Comparison of ENCODE assay signal across 24 mouse cellular contexts in genomic region chr5:91813547-91814416, GRCm38 (mm10).
DNase-seq lines count a peak whose midpoint lies in the region; ATAC-seq and TF ChIP-seq lines count a peak whose summit lies in the region.
"Had no signal": no experiment of that assay in that cellular context is flagged by ENCODE, and none has a peak within 500 bp of the region (broad histone marks: within the 10 kb centered on the region; RNA-seq: fewer than 3 reads in every experiment).

No protein-coding gene starts in this region.

- 53% methylated on average over 5 of the region's 5 CpGs for WGBS in liver, embryonic 11.5 days
- 90% methylated on average over 5 of the region's 5 CpGs for WGBS in midbrain, embryonic 11.5 days
- 85% methylated on average over 5 of the region's 5 CpGs for WGBS in midbrain, embryonic 16.5 days
- 33% methylated on average over 5 of the region's 5 CpGs for WGBS in liver, embryonic 14.5 days (ENCODE audit: insufficient replicate concordance)

- no peak overlapping the region; the same call in 1 of the 2 replicates for H3K27ac ChIP-seq in liver, embryonic 11.5 days (ENCODE audit: low read depth, low read length)
- no peak overlapping the region for H3K27ac ChIP-seq in midbrain, embryonic 11.5 days (ENCODE audit: low read depth, low read length)
- no peak overlapping the region for H3K27ac ChIP-seq in midbrain, embryonic 16.5 days (ENCODE audit: low read length)
- H3K27ac ChIP-seq in liver, embryonic 14.5 days, result no peak overlapping the region
- H3K27ac ChIP-seq: embryonic facial prominence, embryonic 12.5 days; embryonic facial prominence, embryonic 15.5 days; forebrain, embryonic 15.5 days; heart, embryonic 15.5 days; hindbrain, embryonic 14.5 days; hindbrain, postnatal 0 days had no signal

- DNase-seq in liver, embryonic 11.5 days (ENCODE audit: low spot score), result no peak
- DNase-seq in liver, result no peak
- peak; percentile 76 for DNase-seq in midbrain, embryonic 11.5 days (ENCODE audit: low spot score, missing footprints)
- DNase-seq in liver, embryonic 14.5 days (ENCODE audit: low read depth in 3 of 3, low spot score in 3 of 3), result no peak
- DNase-seq in urinary bladder, postnatal 36 days (ENCODE audit: low spot score in 2 of 2), result no peak
- DNase-seq in cerebellum, adult 11 months, result no peak
- DNase-seq: adrenal gland, adult 2 months; adrenal gland, postnatal 14 days; cerebellum, adult 18-20 months; cerebellum, adult 9-10 months; cerebellum, postnatal 14 days; gastrocnemius, postnatal 25 days; heart, adult 18-20 months; heart, postnatal 10 days; heart, postnatal 4 days had no signal

- no peak for ATAC-seq in liver, embryonic 11.5 days (replicated peaks; ENCODE audit: low FRiP score)
- ATAC-seq in midbrain, embryonic 11.5 days (ENCODE audit: low FRiP score), result no peak
- ATAC-seq in midbrain, embryonic 16.5 days, result no peak
- ATAC-seq in liver, embryonic 14.5 days (ENCODE audit: insufficient read depth), result 0 out of 2 replicates have a peak, but pooled peaks have one; percentile 13
- ATAC-seq in megakaryocyte-erythroid progenitor cell, adult 5-6 weeks (replicated peaks; ENCODE audit: low FRiP score, low TSS enrichment, poor library complexity, severe bottlenecking), result peak; percentile 52
- ATAC-seq: forebrain, embryonic 15.5 days; hindbrain, postnatal 0 days had no signal

- peaks cover 8% of the 10 kb centered on the region for H3K4me1 ChIP-seq in liver, embryonic 11.5 days (replicated peaks; ENCODE audit: control insufficient read depth, insufficient read depth, low read length)
- peaks cover 6% of the 10 kb centered on the region for H3K4me1 ChIP-seq in midbrain, embryonic 11.5 days (ENCODE audit: control insufficient read depth, insufficient read depth, low read length)
- H3K4me1 ChIP-seq in midbrain, embryonic 16.5 days (ENCODE audit: control insufficient read depth, insufficient read depth, low read length), result peaks cover 2% of the 10 kb centered on the region; the same call in 1 of the 2 replicates
- peaks cover 0 to 5% of the 10 kb centered on the region in 2 experiments; a peak in 2 of 4 replicates for H3K4me1 ChIP-seq in liver, embryonic 14.5 days (replicated peaks; ENCODE audit: control insufficient read depth in 2 of 2, insufficient read depth in 2 of 2, low read length in 1 of 2)
- H3K4me1 ChIP-seq: embryonic facial prominence, embryonic 15.5 days; heart, embryonic 12.5 days; heart, embryonic 15.5 days had no signal

- H3K4me2 ChIP-seq in liver, embryonic 11.5 days, result peak overlapping the region; percentile 28
- H3K4me2 ChIP-seq in midbrain, embryonic 11.5 days, result no peak overlapping the region
- no peak overlapping the region for H3K4me2 ChIP-seq in midbrain, embryonic 16.5 days (ENCODE audit: low read length)
- H3K4me2 ChIP-seq in liver, embryonic 14.5 days (ENCODE audit: low read depth), result no peak overlapping the region
- H3K4me2 ChIP-seq: embryonic facial prominence, embryonic 12.5 days; embryonic facial prominence, embryonic 15.5 days; forebrain, embryonic 15.5 days; heart, embryonic 12.5 days; heart, embryonic 15.5 days; hindbrain, embryonic 14.5 days had no signal

- H3K36me3 ChIP-seq in liver, embryonic 11.5 days (ENCODE audit: control insufficient read depth, insufficient read depth, low read length), result no peaks in the 10 kb centered on the region
- no peaks in the 10 kb centered on the region for H3K36me3 ChIP-seq in midbrain, embryonic 11.5 days (ENCODE audit: control insufficient read depth, insufficient read depth, low read length)
- H3K36me3 ChIP-seq in midbrain, embryonic 16.5 days (ENCODE audit: control insufficient read depth, insufficient read depth, low read length), result no peaks in the 10 kb centered on the region
- H3K36me3 ChIP-seq in liver, embryonic 14.5 days (replicated peaks; ENCODE audit: control insufficient read depth, insufficient read depth, low read depth), result no peaks in the 10 kb centered on the region
- H3K36me3 ChIP-seq: embryonic facial prominence, embryonic 12.5 days; embryonic facial prominence, embryonic 15.5 days; forebrain, embryonic 15.5 days; heart, embryonic 12.5 days; heart, embryonic 15.5 days had no signal

- no peak for TF ChIP-seq CTCF in liver, embryonic 14.5 days (IDR thresholded peaks at IDR 0.05; ENCODE audit: low read depth)

- H3K9ac ChIP-seq in liver, embryonic 11.5 days (ENCODE audit: low read depth, low read length), result no peak overlapping the region
- no peak overlapping the region for H3K9ac ChIP-seq in midbrain, embryonic 11.5 days (ENCODE audit: low read length)
- no peak overlapping the region for H3K9ac ChIP-seq in midbrain, embryonic 16.5 days (ENCODE audit: low read depth, low read length)
- H3K9ac ChIP-seq in liver, embryonic 14.5 days (replicated peaks), result no peak overlapping the region
- H3K9ac ChIP-seq: embryonic facial prominence, embryonic 12.5 days; embryonic facial prominence, embryonic 15.5 days; forebrain, embryonic 15.5 days; heart, embryonic 12.5 days; heart, embryonic 15.5 days; hindbrain, embryonic 14.5 days had no signal

- no peak overlapping the region for H3K4me3 ChIP-seq in liver, embryonic 11.5 days (ENCODE audit: low read depth, low read length)
- H3K4me3 ChIP-seq in midbrain, embryonic 11.5 days (ENCODE audit: low read depth, low read length), result no peak overlapping the region
- H3K4me3 ChIP-seq in midbrain, embryonic 16.5 days (ENCODE audit: low read depth, low read length), result no peak overlapping the region
- no peak overlapping the region for H3K4me3 ChIP-seq in liver, embryonic 14.5 days (ENCODE audit: insufficient read depth in 1 of 2, low read depth in 2 of 2, low read length in 2 of 2)
- H3K4me3 ChIP-seq: embryonic facial prominence, embryonic 12.5 days; embryonic facial prominence, embryonic 15.5 days; forebrain, embryonic 15.5 days; heart, embryonic 12.5 days; heart, embryonic 15.5 days had no signal

- no peaks in the 10 kb centered on the region for H3K27me3 ChIP-seq in liver, embryonic 11.5 days (replicated peaks; ENCODE audit: control insufficient read depth, insufficient read depth, low read length)
- H3K27me3 ChIP-seq in midbrain, embryonic 11.5 days (ENCODE audit: control insufficient read depth, insufficient read depth, low read length), result no peaks in the 10 kb centered on the region
- H3K27me3 ChIP-seq in midbrain, embryonic 16.5 days (ENCODE audit: control insufficient read depth, insufficient read depth, low read depth, low read length), result no peaks in the 10 kb centered on the region
- H3K27me3 ChIP-seq in liver, embryonic 14.5 days (ENCODE audit: control insufficient read depth, insufficient read depth, low read length), result no peaks in the 10 kb centered on the region
- H3K27me3 ChIP-seq: embryonic facial prominence, embryonic 12.5 days; embryonic facial prominence, embryonic 15.5 days; forebrain, embryonic 15.5 days; heart, embryonic 12.5 days; heart, embryonic 15.5 days had no signal

- TF ChIP-seq EP300 in liver, embryonic 14.5 days (IDR thresholded peaks at IDR 0.05; ENCODE audit: low read depth), result no peak

- no peaks in the 10 kb centered on the region for H3K9me3 ChIP-seq in liver, embryonic 11.5 days (ENCODE audit: control insufficient read depth, low read length)
- no peaks in the 10 kb centered on the region for H3K9me3 ChIP-seq in midbrain, embryonic 11.5 days (ENCODE audit: control insufficient read depth, low read length)
- no peaks in the 10 kb centered on the region for H3K9me3 ChIP-seq in midbrain, embryonic 16.5 days (replicated peaks; ENCODE audit: control insufficient read depth, low read length, poor library complexity, severe bottlenecking)
- no peaks in the 10 kb centered on the region for H3K9me3 ChIP-seq in liver, embryonic 14.5 days (ENCODE audit: control insufficient read depth, low read length)
- H3K9me3 ChIP-seq: embryonic facial prominence, embryonic 12.5 days; embryonic facial prominence, embryonic 15.5 days; forebrain, embryonic 15.5 days; heart, embryonic 12.5 days; heart, embryonic 15.5 days had no signal

Comparison
In these comparisons a context has a peak if more than half of its experiments do, and no peak if none do; other contexts are left out.
1. ATAC-seq: peak in liver, embryonic 14.5 days (single experiment) and megakaryocyte-erythroid progenitor cell, adult 5-6 weeks (single experiment); none in liver, embryonic 11.5 days (single experiment), midbrain, embryonic 11.5 days (single experiment) and midbrain, embryonic 16.5 days (single experiment).